Mouse (Mus musculus) forebrain, embryonic 12.5 days (tissue): ENCODE data around the gene Trpc7. TPM values are rescaled to one million over a fixed set of nuclear protein-coding genes. Genes with fewer than 3 reads are reported as not detected.
A peak's percentile ranks its signal among the peaks of the same experiment; 100 is the strongest.

Source experiments
- ATAC-seq: fragments of 200-750 bp; cut with Nextera tagmentation; 2 replicates; pipeline ENCODE4 v1.8.0; 2017; ENCODE audit warnings: moderate TSS enrichment; ENCODE audit not compliant: low FRiP score
- H3K27ac ChIP-seq: fragments of 300-500 bp; sonication (generic); 2 replicates; pipeline ENCODE4 v1.5.1; 2016; ENCODE audit warnings: mild to moderate bottlenecking
- H3K27me3 ChIP-seq: fragments of 300-500 bp; sonication (generic); 2 replicates; pipeline ENCODE4 v1.6.1; 2016; ENCODE audit warnings: mild to moderate bottlenecking
- H3K36me3 ChIP-seq: fragments of 300-500 bp; sonication (generic); replicated peaks from 2 replicates; pipeline ENCODE4 v1.6.1; 2016; ENCODE audit warnings: mild to moderate bottlenecking
- H3K4me1 ChIP-seq: fragments of 300-500 bp; sonication (generic); 2 replicates; pipeline ENCODE4 v1.6.1; 2016
- H3K4me2 ChIP-seq: fragments of 300-500 bp; sonication (generic); 2 replicates; pipeline ENCODE4 v1.6.1; 2016; ENCODE audit warnings: mild to moderate bottlenecking, moderate library complexity
- H3K4me3 ChIP-seq: fragments of 300-500 bp; sonication (generic); replicated peaks from 2 replicates; pipeline ENCODE4 v1.5.1; 2016; ENCODE audit warnings: mild to moderate bottlenecking
- H3K9ac ChIP-seq: fragments of 300-500 bp; sonication (generic); 2 replicates; pipeline ENCODE4 v1.6.1; 2016; ENCODE audit warnings: mild to moderate bottlenecking
- H3K9me3 ChIP-seq: fragments of 300-500 bp; sonication (generic); 2 replicates; pipeline ENCODE4 v1.6.1; 2016
- WGBS: fragments of 180-500 bp; shearing (Covaris S2); methylation state at CpG from one replicate; pipeline ENCODE4 v1.1.7; 2016; 5-methylcytosine and 5-hydroxymethylcytosine counted together
- polyA plus RNA-seq: library from polyadenylated mRNA; unstranded; fragments of >200 nt; fragmentation: Nextera tagmentation; extraction: Ambion mirVana; gene quantifications from 2 replicates; pipeline ENCODE4 v1.2.1, GENCODE M21; 2016

The Trpc7 gene
- polyA plus RNA-seq, 1 experiment from 2014 or later: 0.92 TPM

DNA sequence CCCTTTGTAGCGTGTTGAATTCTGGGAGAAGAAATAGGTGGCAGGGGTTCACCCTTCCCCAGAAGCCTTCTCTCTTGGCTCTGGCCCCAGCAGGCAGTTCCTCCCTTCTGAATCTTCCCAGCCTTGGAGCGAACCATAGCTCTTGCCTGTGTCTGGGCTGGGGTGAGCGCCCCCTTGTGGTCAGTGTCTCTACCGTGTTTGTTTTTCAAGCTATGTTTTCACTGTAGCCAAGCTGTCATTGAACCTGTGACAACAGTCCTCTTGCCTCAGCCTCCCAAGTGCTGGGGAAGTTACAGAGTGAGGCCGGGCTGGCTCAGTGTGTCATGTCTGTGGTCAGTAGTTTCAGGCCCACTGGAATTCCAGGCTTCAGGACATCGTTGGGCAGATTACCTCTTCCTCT, 137.3 kb downstream of the Trpc7 start:
- WGBS: 30% methylated on average over 6 of the region's 6 CpGs
- H3K27ac ChIP-seq: no peak overlapping the region
- no peaks in the 10 kb centered on the region for H3K36me3 ChIP-seq
- H3K27me3 ChIP-seq: peaks cover 52% of the 10 kb centered on the region
- H3K4me1 ChIP-seq: peaks cover 20% of the 10 kb centered on the region
- no peak overlapping the region for H3K9ac ChIP-seq
- H3K4me2 ChIP-seq: no peak overlapping the region
- no peaks in the 10 kb centered on the region for H3K9me3 ChIP-seq
- no peak overlapping the region for H3K4me3 ChIP-seq
- ATAC-seq: no peak

DNA sequence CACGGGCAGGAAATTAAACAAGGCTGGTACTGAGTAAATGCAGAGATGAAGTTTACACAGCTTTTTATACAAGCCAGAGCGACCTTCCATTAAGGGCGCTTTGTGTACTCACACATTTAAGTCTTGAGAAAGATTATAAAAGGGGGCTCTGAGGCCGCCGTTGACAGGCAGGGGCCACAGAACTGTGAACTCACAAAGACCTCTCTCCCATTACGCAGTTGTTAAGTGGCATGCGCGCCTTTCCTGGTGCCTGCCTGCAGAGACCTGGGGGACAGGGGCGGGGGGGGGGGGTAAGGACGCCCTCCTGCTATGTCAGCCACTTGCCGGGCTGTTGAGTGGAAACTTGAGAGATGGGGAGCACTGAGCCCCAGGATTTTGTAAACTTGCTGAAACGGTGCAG, 138.6 kb downstream of the Trpc7 start:
- H3K4me2 ChIP-seq: no peak overlapping the region
- H3K27ac ChIP-seq: no peak overlapping the region
- no peak overlapping the region for H3K9ac ChIP-seq
- H3K9me3 ChIP-seq: no peaks in the 10 kb centered on the region
- no peaks in the 10 kb centered on the region for H3K36me3 ChIP-seq
- H3K4me3 ChIP-seq: no peak overlapping the region
- peaks cover 20% of the 10 kb centered on the region for H3K4me1 ChIP-seq
- WGBS: 51% methylated on average over 12 of the region's 12 CpGs
- peaks cover 58% of the 10 kb centered on the region for H3K27me3 ChIP-seq
- no peak for ATAC-seq

DNA sequence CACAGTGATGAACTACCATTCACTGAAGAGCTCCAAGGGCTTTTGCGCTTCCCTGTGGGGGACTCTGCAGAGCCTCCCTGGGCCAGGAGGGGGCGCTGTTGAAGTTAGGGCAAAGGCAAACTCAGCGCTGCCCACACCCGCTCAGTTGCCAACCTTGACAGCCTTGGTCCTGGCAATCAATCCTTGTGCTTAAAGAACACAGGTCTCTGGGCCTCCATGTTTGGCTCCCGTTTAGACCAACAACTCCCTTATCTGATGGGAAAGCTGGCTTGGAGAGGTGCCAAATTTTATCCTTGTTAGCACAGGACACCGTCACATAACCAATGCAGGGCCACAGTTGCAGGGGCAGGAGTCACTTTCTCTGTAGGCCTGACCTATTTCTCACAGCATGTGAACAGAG, 139.9 kb downstream of the Trpc7 start:
- Histone ChIP-seq H3K4me1 (peaks cover 26% of the 10 kb centered on the region), H3K9ac (no peak overlapping the region), H3K4me2 (no peak overlapping the region), H3K9me3 (no peaks in the 10 kb centered on the region), H3K36me3 (no peaks in the 10 kb centered on the region), H3K27ac (no peak overlapping the region), H3K4me3 (no peak overlapping the region), H3K27me3 (peaks cover 61% of the 10 kb centered on the region)
- WGBS: 65% methylated on average over 6 of the region's 6 CpGs
- ATAC-seq: no peak

DNA sequence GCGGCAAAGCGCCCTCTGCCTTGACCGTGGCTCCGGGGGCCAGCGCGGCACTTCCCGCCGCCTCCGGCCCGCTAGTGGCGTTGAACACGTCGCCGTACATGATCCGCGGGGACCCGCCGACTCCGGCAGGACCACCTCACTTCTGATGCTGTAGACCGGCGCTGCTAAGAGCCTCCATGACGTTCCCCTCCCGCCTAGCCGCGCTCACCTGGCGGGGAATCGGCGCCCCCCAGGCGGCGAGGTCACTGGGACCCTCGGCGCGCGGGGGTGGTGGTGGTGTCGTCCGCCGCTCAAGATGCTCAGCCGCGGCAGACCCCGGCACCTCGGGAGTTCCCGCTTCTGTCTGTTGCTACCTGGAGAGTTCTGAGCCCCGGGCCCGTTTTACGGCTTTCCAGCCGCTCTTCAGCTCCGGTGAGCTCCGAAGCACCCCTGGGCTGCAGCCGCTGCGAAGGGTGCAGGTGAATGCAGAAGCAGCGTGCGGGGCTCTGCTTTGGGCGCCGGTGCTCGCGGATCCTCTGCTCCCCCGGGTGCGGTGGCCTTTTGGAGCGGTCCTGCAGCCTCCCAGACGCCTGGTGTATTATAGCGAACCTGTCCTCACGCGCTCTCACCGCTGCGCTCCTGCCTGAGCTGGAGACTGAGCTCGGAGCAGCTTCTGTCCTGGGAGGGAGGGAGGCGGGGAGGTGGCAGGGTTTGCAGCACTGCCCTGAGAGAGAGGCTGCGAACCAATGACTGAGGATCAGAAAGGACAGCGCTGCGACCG, 142.4 kb downstream of the Trpc7 start, which contains the start of gene Gm45623:
Gene Gm45623, minus strand, starts transcription at position 636 of the 760 bp plus-strand sequence.
- Histone ChIP-seq H3K9ac (peak within 1 kb of the TSS; percentile 56), H3K27ac (no peak within 1 kb of the TSS), H3K4me2 (peak within 1 kb of the TSS; percentile 88), H3K4me1 (peaks cover 26% of the 10 kb centered on the region), H3K36me3 (no peaks in the 10 kb centered on the region), H3K27me3 (peaks cover 69% of the 10 kb centered on the region), H3K9me3 (no peaks in the 10 kb centered on the region), H3K4me3 (peak within 1 kb of the TSS; percentile 48)
- under 1% methylated on average over 70 of the region's 71 CpGs for WGBS
- peak; percentile 42; the same call in 1 of the 2 replicates for ATAC-seq

DNA sequence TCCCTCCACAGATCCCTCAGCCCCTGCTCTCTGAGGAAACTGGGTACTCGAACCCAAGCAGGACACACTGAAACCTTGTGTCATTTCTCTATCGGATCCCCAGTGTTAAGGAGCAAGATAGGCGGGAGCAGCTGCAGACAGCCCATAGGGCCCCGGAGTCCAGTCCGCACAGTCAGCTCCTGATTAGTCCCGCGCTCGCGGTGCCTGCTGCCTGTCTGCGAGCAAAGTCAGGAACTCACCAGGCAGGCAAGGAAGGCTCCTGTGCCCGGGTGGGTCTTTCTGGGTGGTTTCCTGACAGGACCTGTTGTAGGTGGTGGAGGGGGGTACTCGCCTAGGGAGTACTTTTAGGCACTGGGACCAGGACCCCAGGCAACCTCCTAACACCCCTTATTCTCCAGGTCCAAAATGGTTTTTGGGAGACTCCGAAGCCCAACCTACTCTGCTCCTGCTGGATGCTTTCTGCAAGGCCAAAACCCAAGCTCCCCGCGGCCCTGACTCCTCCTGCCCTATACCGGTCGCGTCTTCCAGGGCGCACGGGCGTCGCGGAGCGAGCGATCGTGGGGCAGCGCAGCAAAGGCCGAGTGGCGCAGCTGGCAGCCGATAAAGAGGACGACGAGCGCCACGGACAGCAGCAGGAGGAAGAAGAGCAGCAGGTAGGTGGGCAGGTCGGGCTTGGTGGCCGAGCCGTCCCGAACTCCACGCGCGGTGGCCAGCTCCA, 143.2 kb downstream of the Trpc7 start:
- Histone ChIP-seq H3K4me3 (peak overlapping the region; percentile 48), H3K27me3 (peaks cover 69% of the 10 kb centered on the region)
- peak; percentile 33; the same call in 1 of the 2 replicates for ATAC-seq

DNA sequence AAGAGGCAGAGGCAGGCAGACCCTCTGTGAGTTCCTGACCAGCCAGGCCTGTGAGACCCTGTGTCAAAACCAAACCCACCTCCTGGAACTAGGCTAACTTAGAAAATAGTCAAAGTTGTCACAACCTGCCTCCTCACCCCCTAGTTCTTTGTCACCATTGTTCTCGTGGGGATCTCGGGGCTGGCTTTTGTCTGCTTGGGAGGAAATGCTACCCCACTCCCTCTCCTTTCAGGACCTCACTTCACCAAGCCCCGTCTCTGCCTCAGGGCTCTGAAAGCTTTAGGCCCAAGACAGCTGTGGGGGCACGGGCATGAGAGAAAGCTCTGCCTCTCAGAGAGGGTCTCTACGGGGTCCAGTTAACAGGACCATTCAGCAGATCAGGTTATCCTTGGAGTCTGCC, 144.0 kb downstream of the Trpc7 start:
- H3K27ac ChIP-seq: no peak overlapping the region
- peaks cover 22% of the 10 kb centered on the region for H3K4me1 ChIP-seq
- 5% methylated on average over 5 of the region's 5 CpGs for WGBS
- ATAC-seq: no peak
- no peaks in the 10 kb centered on the region for H3K36me3 ChIP-seq
- no peak overlapping the region for H3K4me3 ChIP-seq
- no peak overlapping the region for H3K9ac ChIP-seq
- H3K9me3 ChIP-seq: no peaks in the 10 kb centered on the region
- no peak overlapping the region for H3K4me2 ChIP-seq
- peaks cover 67% of the 10 kb centered on the region for H3K27me3 ChIP-seq

More for the DNA sequence above, 143.2 kb downstream of the Trpc7 start:
- Histone ChIP-seq H3K36me3 (no peaks in the 10 kb centered on the region), H3K27ac (no peak overlapping the region), H3K9ac (peak overlapping the region; percentile 56), H3K4me2 (peak overlapping the region; percentile 88), H3K9me3 (no peaks in the 10 kb centered on the region), H3K4me1 (peaks cover 26% of the 10 kb centered on the region)
- WGBS: 1% methylated on average over 41 of the region's 41 CpGs

DNA sequence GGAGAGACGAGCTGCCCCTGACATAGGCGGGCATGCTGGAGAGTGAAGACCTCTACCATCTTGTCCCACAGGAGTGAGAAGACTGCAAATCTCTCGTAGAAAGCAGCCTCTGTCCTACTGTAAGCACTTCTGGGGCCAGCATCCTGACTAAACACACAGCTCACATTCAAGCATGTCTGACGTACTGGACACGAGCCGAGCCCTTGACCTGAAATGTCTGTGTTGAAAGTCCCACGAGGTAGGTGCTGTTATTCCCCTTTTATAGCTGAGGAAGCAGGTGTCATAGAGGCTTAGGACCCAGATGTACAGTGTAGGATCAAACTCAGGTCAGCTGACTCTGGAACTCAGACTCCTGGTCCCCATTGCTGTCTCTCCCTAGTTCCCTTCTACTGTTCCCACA, 146.4 kb downstream of the Trpc7 start:
- Histone ChIP-seq H3K9me3 (no peaks in the 10 kb centered on the region), H3K36me3 (no peaks in the 10 kb centered on the region), H3K4me2 (no peak overlapping the region), H3K4me1 (peaks cover 22% of the 10 kb centered on the region), H3K4me3 (no peak overlapping the region), H3K9ac (no peak overlapping the region), H3K27ac (no peak overlapping the region), H3K27me3 (peaks cover 43% of the 10 kb centered on the region)
- 85% methylated on average over 7 of the region's 7 CpGs for WGBS
- no peak for ATAC-seq

DNA sequence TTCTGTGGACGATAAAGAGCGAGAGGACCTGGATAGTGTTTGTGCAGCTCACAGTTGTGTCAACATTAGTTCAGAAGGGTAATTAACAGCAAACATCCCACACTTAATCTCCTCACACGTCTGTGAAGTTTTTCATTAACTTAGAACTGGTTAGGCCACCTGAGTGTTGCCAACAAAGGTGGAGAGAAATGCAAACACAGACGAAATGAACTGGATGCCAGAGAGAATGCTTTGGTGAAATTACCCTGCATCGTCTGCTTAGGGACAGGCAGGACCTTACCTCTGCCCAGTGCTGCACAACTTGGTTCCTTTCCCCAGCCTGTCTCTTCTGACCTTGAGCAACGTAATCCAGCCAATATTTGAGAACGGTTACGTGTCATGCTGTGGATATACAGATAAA, 148.2 kb downstream of the Trpc7 start:
- peaks cover 25% of the 10 kb centered on the region for H3K27me3 ChIP-seq
- no peak overlapping the region for H3K9ac ChIP-seq
- H3K27ac ChIP-seq: no peak overlapping the region
- H3K4me2 ChIP-seq: no peak overlapping the region
- H3K9me3 ChIP-seq: no peaks in the 10 kb centered on the region
- no peak overlapping the region for H3K4me3 ChIP-seq
- ATAC-seq: no peak
- H3K4me1 ChIP-seq: peaks cover 10% of the 10 kb centered on the region
- 77% methylated on average over 8 of the region's 8 CpGs for WGBS
- H3K36me3 ChIP-seq: peaks cover 4% of the 10 kb centered on the region

DNA sequence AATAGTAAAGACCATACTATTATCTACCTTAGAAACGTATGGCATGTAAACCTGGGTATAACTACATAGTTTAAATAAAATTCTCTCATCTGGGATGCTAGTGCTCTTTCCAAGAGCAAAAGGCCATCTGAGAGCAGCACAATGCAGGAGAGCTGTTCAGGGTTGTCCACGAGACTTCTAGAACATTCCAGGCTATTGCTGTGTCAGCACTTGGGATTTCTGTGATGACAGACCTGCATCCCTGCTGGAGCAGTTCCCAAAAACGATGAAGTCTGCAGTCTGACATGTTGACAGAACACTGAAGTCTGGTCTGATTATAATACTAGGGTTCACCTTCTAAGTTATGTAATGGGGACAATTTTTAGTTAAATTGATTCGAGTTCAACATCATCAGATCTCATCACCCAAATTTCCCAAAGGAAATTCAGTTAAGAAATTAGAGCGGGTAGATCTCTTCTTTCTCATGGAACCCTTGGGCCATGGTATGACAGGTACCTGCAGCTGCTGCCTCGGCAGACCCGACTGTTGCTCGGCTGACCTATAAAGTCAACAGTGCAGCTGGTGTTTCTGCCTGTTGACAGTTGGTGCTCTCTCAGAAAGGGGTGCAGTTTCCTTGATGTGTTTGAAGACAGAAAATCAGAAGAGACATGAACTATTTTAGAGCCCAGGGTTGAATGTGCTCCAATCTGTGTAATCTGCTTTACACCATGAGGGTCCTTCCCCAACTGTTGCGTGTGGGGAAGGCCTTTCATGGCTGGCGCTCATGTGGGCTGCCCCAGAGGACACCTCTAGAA, 148.9 kb downstream of the Trpc7 start:
- Histone ChIP-seq H3K4me3 (no peak overlapping the region), H3K9me3 (no peaks in the 10 kb centered on the region), H3K4me2 (no peak overlapping the region), H3K36me3 (peaks cover 7% of the 10 kb centered on the region), H3K27me3 (peaks cover 18% of the 10 kb centered on the region), H3K4me1 (peaks cover 8% of the 10 kb centered on the region), H3K9ac (no peak overlapping the region), H3K27ac (no peak overlapping the region)
- WGBS: 88% methylated on average over 10 of the region's 10 CpGs
- no peak for ATAC-seq

DNA sequence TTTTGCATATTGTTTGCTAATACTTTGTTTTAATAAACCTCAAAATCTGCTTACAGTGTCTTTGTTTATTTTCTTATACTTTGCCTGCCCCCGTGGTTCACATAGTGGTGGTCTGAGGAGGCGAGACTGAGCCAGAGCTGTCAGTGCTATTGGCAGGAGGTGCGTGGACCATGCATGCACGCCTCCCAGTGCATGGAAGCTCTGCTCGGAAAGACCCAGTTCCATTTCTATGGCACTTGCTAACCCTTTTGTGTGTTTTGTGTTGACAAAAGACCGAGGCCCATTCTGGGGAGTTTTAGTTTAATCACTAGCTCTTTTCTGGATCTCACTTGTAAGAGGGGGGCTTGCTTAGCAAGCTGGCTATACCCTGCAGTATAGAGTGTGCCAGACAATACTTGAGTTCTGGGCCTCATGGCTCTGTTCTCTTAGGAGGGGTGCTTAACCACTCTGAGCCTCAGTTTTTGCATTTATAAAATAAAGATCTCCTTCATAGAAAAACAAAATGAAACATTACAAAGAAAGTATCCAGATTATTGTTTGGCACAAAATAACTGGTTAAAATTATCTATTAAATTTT, 153.4 kb downstream of the Trpc7 start:
- 0 out of 2 replicates have a peak overlapping the region, but pooled peaks have one; percentile 21 for H3K27ac ChIP-seq
- WGBS: 38% methylated on average over 6 of the region's 6 CpGs
- H3K9ac ChIP-seq: no peak overlapping the region
- H3K4me1 ChIP-seq: peaks cover 11% of the 10 kb centered on the region; the same call in 1 of the 2 replicates
- H3K4me3 ChIP-seq: no peak overlapping the region
- ATAC-seq: no peak
- no peaks in the 10 kb centered on the region for H3K27me3 ChIP-seq
- H3K9me3 ChIP-seq: no peaks in the 10 kb centered on the region
- no peak overlapping the region for H3K4me2 ChIP-seq
- peaks cover 42% of the 10 kb centered on the region for H3K36me3 ChIP-seq

DNA sequence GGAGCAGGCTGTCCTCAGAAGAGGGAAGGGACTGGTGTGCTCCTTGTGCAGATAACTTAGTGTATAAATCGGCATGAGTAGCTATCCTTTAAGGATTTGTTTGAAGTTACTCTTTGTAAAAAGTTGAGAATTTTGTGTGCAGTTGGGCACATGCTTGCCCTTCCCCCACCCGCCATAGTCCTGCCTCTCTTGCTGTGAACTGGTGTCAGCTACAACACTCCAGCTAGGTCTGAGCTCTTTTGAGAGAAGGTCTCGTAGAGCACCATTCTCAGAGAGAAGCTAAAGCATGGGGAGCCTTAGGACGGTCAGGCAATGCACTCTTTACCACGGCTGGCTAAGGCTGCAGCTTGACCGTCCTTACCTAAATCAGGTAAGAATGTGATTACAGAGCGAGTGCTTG, 154.1 kb downstream of the Trpc7 start:
- no peak overlapping the region for H3K4me2 ChIP-seq
- 79% methylated on average over 7 of the region's 7 CpGs for WGBS
- no peaks in the 10 kb centered on the region for H3K27me3 ChIP-seq
- no peak overlapping the region for H3K27ac ChIP-seq
- ATAC-seq: no peak
- H3K36me3 ChIP-seq: peaks cover 48% of the 10 kb centered on the region
- H3K9ac ChIP-seq: no peak overlapping the region
- peaks cover 11% of the 10 kb centered on the region; the same call in 1 of the 2 replicates for H3K4me1 ChIP-seq
- H3K9me3 ChIP-seq: no peaks in the 10 kb centered on the region
- no peak overlapping the region for H3K4me3 ChIP-seq

DNA sequence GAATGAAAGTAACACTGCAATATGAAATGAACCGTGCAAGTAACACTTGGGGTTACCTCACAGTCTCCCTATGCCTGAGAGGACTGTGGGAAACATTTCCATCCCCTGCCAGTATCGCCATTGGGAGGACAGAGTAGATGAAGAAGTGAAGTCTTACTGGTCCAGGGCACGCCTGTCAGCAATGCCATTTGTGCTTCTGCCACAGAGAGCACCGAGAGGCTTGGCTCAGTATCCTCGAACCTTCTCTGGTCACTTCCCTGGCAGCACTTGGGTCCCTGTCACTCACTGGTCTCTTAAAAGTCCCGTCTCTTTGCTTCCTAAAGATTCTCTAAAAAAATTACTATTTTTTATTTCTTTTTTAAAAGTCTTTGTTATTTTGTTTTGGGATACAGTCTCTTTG, 155.3 kb downstream of the Trpc7 start:
- H3K27ac ChIP-seq: no peak overlapping the region
- H3K4me2 ChIP-seq: no peak overlapping the region
- ATAC-seq: no peak
- H3K9me3 ChIP-seq: no peaks in the 10 kb centered on the region
- H3K36me3 ChIP-seq: peaks cover 59% of the 10 kb centered on the region
- no peak overlapping the region for H3K9ac ChIP-seq
- 94% methylated on average over 6 of the region's 6 CpGs for WGBS
- peaks cover 11% of the 10 kb centered on the region; the same call in 1 of the 2 replicates for H3K4me1 ChIP-seq
- H3K4me3 ChIP-seq: no peak overlapping the region
- no peaks in the 10 kb centered on the region for H3K27me3 ChIP-seq
